Mouse (Mus musculus): ENCODE results near the gene Ucp2.

GRCm38 (mm10) chr7:100459862-100460261, 33.3 kb upstream of the Ucp2 start:
- TF ChIP-seq CTCF (IDR thresholded peaks at IDR 0.05; ENCODE audit: low read depth) (no peak), EP300 (IDR thresholded peaks at IDR 0.05; ENCODE audit: low read depth) (no peak)

Measured in liver, embryonic 14.5 days (tissue).